Mouse (Mus musculus): ENCODE results near the gene Scamp2. TPM values are rescaled to one million over a fixed set of nuclear protein-coding genes. Genes with fewer than 3 reads are reported as not detected.

The Scamp2 gene
- polyA plus RNA-seq, 1 experiment = 35.5 TPM

DNA sequence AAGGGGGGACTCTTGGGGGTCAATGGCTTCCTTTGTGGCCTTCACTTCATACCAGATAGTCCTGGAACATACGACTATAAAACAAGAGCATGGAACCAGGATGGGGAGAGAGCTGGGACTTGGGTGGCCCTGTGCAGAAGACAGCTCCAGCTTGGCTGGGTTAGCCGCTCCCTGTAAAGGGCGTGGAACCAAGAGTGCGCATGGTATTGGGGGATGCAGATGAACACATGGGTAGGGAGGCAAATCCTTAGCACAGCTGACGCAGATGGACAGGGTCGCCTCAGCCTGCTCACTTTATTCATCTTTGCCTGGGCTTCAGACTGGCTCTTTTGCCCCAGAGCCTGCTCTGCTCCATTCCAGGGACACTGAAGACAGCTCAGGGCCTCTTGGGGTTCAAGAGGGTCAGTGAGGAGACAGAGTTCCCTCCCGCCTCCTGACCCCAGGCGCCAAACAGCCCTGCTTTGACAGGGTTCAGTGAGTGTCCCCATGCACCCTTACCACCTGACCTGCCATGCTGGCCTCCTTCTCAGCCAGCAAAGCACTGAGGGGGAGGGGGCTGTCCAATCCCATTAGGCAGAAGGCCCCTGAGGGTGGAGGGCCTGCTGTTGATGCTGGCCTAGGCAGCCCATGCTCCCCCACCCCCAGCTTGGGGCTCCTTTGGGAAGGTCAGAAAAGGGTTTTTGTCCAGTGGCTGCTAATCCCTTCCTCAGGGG, 38.3 kb downstream of the Scamp2 start:
- no peak overlapping the region for H3K27ac ChIP-seq (ENCODE audit: insufficient read depth, low read length)
- no peaks in the 10 kb centered on the region for H3K27me3 ChIP-seq (ENCODE audit: control insufficient read depth, insufficient read depth, low read length)
- no peaks in the 10 kb centered on the region for H3K4me1 ChIP-seq (ENCODE audit: control insufficient read depth, insufficient read depth, low read length)
- WGBS = 55% methylated on average over 8 of the region's 8 CpGs
- H3K4me3 ChIP-seq (replicated peaks; ENCODE audit: insufficient read depth, low read depth, low read length) = no peak overlapping the region
- no peak for DNase-seq
- no peak for TF ChIP-seq POLR2A (IDR thresholded peaks at IDR 0.05; ENCODE audit: borderline replicate concordance, insufficient read depth, low read length)

DNA sequence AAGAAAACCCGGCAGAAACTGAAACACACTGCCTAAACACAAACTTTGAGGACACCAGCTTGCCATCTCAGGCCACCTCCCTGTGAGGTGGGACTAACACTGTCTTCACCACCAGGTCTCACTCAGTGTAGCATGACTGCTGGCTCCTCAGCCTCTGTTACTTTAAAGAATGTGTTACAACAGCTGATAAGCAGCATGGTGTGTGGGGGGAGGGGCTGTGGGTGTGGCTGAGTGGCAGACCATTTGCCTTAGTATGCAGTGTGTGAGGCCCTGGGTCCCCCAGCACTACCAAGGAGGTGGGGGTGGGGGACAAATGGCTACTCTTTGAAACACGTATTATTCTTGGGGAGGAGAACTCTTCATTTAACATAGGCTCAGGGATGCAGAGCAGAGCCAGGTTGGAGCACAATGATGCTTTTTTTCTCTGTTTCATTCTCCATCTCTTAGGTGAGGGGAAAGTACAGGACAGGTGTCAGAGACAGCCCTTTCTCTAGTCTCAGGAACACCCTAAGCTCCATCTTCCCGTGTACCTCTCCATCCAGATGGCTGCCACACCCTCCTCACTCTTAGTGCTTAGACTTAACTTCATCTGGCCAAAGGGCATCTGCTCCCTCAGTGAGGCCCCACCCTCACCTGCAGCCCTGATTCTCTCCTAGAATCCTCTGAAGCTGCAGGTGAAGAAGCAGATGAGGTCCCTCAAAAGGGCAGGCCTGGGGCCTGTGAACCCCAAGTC, 40.0 kb downstream of the Scamp2 start:
- H3K4me1 ChIP-seq (ENCODE audit: control insufficient read depth, insufficient read depth, low read length) = no peaks in the 10 kb centered on the region
- H3K27ac ChIP-seq (ENCODE audit: insufficient read depth, low read length) = no peak overlapping the region
- 66% methylated on average over 3 of the region's 3 CpGs for WGBS
- no peak for DNase-seq
- no peak overlapping the region for H3K4me3 ChIP-seq (replicated peaks; ENCODE audit: insufficient read depth, low read depth, low read length)
- TF ChIP-seq CTCF (IDR thresholded peaks at IDR 0.05; ENCODE audit: borderline replicate concordance, insufficient read depth, low read depth, low read length) (no peak), POLR2A (IDR thresholded peaks at IDR 0.05; ENCODE audit: borderline replicate concordance, insufficient read depth, low read length) (no peak)
- H3K27me3 ChIP-seq (ENCODE audit: control insufficient read depth, insufficient read depth, low read length) = no peaks in the 10 kb centered on the region

DNA sequence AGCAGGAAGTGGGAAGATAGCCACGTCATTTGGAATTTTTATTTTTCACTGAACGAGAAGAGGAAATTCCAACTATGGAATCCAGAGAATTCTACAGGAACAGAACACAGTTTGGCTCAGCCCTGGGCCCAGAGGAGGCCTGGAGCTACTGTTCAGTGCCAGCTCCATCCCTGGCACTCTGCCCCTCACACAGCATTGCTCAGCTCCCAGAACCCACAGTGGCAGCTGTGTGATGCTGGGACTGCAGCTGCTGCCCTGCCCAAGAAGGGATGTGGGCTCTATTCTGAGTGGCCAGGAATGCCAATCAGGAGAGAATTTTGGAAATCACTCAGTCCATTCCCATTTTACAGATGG, 40.6 kb downstream of the Scamp2 start:
- Histone ChIP-seq H3K4me1 (ENCODE audit: control insufficient read depth, insufficient read depth, low read length) (peaks cover 3% of the 10 kb centered on the region; the same call in 1 of the 2 replicates), H3K27me3 (ENCODE audit: control insufficient read depth, insufficient read depth, low read length) (no peaks in the 10 kb centered on the region), H3K27ac (ENCODE audit: insufficient read depth, low read length) (no peak overlapping the region), H3K4me3 (replicated peaks; ENCODE audit: insufficient read depth, low read depth, low read length) (no peak overlapping the region)
- TF ChIP-seq CTCF (IDR thresholded peaks at IDR 0.05; ENCODE audit: borderline replicate concordance, insufficient read depth, low read depth, low read length) (no peak), POLR2A (IDR thresholded peaks at IDR 0.05; ENCODE audit: borderline replicate concordance, insufficient read depth, low read length) (no peak)
- 21% methylated on average over 2 of the region's 2 CpGs for WGBS
- peak; percentile 38 to 50 for DNase-seq

DNA sequence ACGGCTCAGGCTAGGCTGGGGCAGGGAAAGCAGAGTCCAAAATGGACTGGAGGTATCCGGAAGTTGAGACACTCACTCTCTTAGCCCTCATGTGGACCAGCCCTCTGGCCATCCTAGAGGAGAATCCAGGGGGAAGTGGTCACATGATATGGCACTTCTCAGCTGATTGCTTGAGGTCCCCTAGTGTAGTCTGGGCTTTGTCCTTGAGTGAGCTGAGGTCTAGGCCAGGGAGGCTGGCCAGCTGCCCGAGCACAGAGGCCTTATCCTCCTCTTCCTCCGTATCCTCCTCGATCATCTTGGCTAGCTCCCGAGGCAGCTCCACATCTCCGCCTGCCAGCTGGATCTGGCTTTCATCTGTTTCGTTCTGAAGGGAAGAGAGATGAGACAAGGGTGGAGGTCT, 41.4 kb downstream of the Scamp2 start:
- WGBS = 51% methylated on average over 8 of the region's 8 CpGs
- Histone ChIP-seq H3K27me3 (ENCODE audit: control insufficient read depth, insufficient read depth, low read length) (no peaks in the 10 kb centered on the region), H3K4me3 (replicated peaks; ENCODE audit: insufficient read depth, low read depth, low read length) (no peak overlapping the region), H3K27ac (ENCODE audit: insufficient read depth, low read length) (no peak overlapping the region), H3K4me1 (ENCODE audit: control insufficient read depth, insufficient read depth, low read length) (peaks cover 7% of the 10 kb centered on the region; the same call in 1 of the 2 replicates)
- TF ChIP-seq POLR2A (IDR thresholded peaks at IDR 0.05; ENCODE audit: borderline replicate concordance, insufficient read depth, low read length) = no peak
- no peak for TF ChIP-seq CTCF (IDR thresholded peaks at IDR 0.05; ENCODE audit: borderline replicate concordance, insufficient read depth, low read depth, low read length)
- DNase-seq = no peak

DNA sequence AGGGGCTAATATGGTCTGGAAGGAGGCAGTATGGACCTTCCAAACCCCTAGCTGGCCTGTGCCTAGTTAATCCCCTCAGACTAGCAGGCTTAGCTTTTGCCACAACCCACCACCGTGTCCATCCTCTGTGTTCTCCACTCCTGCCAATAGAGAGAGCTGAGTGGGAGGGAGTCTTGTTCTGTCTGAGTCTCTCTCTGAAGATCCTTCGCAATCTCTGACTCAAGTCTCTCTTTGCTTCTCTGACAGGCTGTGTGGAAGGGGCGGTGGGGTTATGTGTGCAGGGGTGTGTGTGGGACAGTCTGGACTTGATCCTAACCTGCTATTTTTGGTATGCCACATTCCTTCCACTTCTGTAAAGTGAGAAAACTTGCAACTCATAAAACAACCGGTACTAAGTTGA, 44.1 kb downstream of the Scamp2 start:
- DNase-seq = no peak
- no peak for TF ChIP-seq POLR2A (IDR thresholded peaks at IDR 0.05; ENCODE audit: borderline replicate concordance, insufficient read depth, low read length)
- TF ChIP-seq CTCF (IDR thresholded peaks at IDR 0.05; ENCODE audit: borderline replicate concordance, insufficient read depth, low read depth, low read length) = no peak
- Histone ChIP-seq H3K27ac (ENCODE audit: insufficient read depth, low read length) (no peak overlapping the region), H3K4me1 (ENCODE audit: control insufficient read depth, insufficient read depth, low read length) (peaks cover 8% of the 10 kb centered on the region; the same call in 1 of the 2 replicates), H3K27me3 (ENCODE audit: control insufficient read depth, insufficient read depth, low read length) (no peaks in the 10 kb centered on the region), H3K4me3 (replicated peaks; ENCODE audit: insufficient read depth, low read depth, low read length) (no peak overlapping the region)
- WGBS = 81% methylated on average over 4 of the region's 4 CpGs

DNA sequence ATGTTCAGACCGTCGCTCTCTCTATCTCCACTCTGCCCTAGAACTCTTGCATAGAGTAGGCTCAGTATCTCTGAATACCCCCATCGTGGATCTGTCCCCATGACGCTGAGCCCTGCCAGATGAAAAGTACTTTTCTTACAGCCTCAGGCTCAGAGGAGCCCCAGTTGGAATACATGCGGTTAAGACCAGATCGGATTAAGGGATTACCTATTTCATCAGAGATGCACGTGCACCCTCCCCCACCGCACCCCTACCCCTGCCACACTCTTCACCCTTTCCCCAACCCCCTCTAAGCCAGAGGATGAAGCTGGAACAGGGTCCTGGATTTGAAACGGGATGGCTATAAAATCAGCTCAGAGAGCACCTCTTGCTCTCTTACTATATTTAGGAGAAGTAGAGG, 44.8 kb downstream of the Scamp2 start:
- no peak overlapping the region for H3K4me3 ChIP-seq (replicated peaks; ENCODE audit: insufficient read depth, low read depth, low read length)
- no peak for TF ChIP-seq CTCF (IDR thresholded peaks at IDR 0.05; ENCODE audit: borderline replicate concordance, insufficient read depth, low read depth, low read length)
- no peak for TF ChIP-seq POLR2A (IDR thresholded peaks at IDR 0.05; ENCODE audit: borderline replicate concordance, insufficient read depth, low read length)
- no peak overlapping the region for H3K27ac ChIP-seq (ENCODE audit: insufficient read depth, low read length)
- H3K27me3 ChIP-seq (ENCODE audit: control insufficient read depth, insufficient read depth, low read length) = no peaks in the 10 kb centered on the region
- 34% methylated on average over 9 of the region's 9 CpGs for whole genome bisulfite sequencing
- no peak for DNase-seq
- H3K4me1 ChIP-seq (ENCODE audit: control insufficient read depth, insufficient read depth, low read length) = peaks cover 14% of the 10 kb centered on the region

DNA sequence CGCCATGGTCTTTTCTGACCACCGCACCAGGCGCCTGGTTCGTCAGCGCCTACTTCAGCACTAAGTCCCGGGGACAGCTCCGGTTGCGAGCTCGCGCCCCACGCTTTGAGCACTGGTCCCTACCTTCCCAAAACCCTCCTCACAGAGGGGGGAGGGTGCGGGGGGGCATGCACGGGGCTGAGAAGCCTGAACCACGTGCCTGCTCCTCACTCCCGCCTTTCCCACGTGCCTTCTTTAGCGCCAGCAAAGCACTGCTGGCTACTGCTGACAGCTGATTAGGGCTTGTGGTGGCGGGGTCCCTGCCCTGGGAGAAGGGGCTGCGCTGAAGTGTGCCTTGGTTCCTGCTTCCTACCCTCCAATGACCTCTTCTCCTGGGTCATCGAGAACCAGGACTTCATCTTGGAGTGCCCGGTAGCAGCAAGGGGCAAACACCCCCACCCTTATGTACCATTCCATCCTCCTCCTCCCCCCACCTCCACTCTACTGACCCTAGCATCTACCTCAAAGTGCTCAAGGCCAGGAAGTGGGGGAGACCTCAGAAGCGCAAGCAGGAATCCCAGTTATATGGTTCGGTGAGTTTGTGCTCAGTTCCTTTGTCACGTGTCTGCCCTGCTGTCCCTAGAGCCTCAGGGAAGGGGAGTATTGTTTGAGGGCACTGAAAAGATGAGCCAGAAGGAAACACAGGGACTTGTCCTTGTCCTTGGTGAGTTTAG, 45.6 kb downstream of the Scamp2 start, which contains the start of gene Cplx3:
Gene Cplx3 (minus strand): TSS at position 143 of the 713 bp plus-strand sequence.
- TF ChIP-seq POLR2A (IDR thresholded peaks at IDR 0.05; ENCODE audit: borderline replicate concordance, insufficient read depth, low read length) (no peak), CTCF (IDR thresholded peaks at IDR 0.05; ENCODE audit: borderline replicate concordance, insufficient read depth, low read depth, low read length) (no peak)
- Histone ChIP-seq H3K4me3 (replicated peaks; ENCODE audit: insufficient read depth, low read depth, low read length) (no peak within 1 kb of the TSS), H3K27ac (ENCODE audit: insufficient read depth, low read length) (no peak within 1 kb of the TSS), H3K27me3 (ENCODE audit: control insufficient read depth, insufficient read depth, low read length) (no peaks in the 10 kb centered on the region), H3K4me1 (ENCODE audit: control insufficient read depth, insufficient read depth, low read length) (peaks cover 20% of the 10 kb centered on the region)
- WGBS = 13% methylated on average over 24 of the region's 24 CpGs
- DNase-seq = no peak
